Mouse (Mus musculus): ENCODE measurements at regions not wholly inside any gene's neighbourhood (a gene's known extent, or its start where the extent isn't known, plus 50 kb on each side); places are given as distances from the start of the nearest gene placed in this dataset.

DNA sequence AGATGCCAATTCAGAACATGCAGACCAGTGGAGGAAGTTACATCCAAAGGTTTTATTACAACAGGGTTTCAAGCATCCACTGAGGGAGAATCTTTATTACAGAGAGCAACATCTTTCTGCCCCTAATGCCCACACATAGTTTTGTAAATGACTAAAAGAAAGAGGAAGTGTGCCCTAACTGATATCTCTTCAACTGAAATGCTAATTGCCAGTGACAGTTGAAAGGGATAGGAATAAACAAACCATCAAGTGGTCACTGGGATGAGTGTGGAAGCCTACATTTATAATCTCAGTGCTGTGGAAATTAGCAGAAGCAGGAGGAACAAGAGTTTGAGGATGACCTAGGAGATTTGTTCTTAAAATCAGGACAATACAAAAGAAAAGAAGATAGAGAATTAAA, 1142.5 kb downstream of the Poteg start:
- H3K27me3 ChIP-seq (replicated peaks): no peaks in the 10 kb centered on the region
- in situ Hi-C loops (cut with MboI; ENCODE audit: low pct_ligation_motif_present, low pct_unique_long_range_greater_than_20kb, low sequenced_read_pairs): no loop called here
- no peak overlapping the region for H3K4me2 ChIP-seq (ENCODE audit: insufficient read depth, low read depth, poor library complexity, severe bottlenecking)
- peaks cover 45% of the 10 kb centered on the region for H3K9me3 ChIP-seq (replicated peaks; ENCODE audit: low read length)
- dilution Hi-C loops (cut with MboI; ENCODE audit: extremely low pct_ligation_motif_present, extremely low pct_unique_long_range_greater_than_20kb, low sequenced_read_pairs): no loop called here
- H3K36me3 ChIP-seq (replicated peaks in 1 of 2; ENCODE audit: control insufficient read depth in 1 of 2, insufficient read depth in 1 of 2, low read length in 1 of 2): no peaks in the 10 kb centered on the region
- H3K4me1 ChIP-seq (ENCODE audit: control insufficient read depth in 1 of 2, insufficient read depth in 2 of 2): no peaks in the 10 kb centered on the region
- no peak overlapping the region for H3K9ac ChIP-seq (ENCODE audit: insufficient read depth, low read depth)
- no peak overlapping the region for H3K27ac ChIP-seq (ENCODE audit: insufficient read depth, low read depth)
- no peak overlapping the region for H3K4me3 ChIP-seq (replicated peaks in 1 of 3; ENCODE audit: low read depth in 2 of 3, low read length in 2 of 3, poor library complexity in 1 of 3)
- TF ChIP-seq BHLHE40 (IDR thresholded peaks at IDR 0.05; ENCODE audit: low read depth, low read length) (no peak), IRF4 (IDR thresholded peaks at IDR 0.05; ENCODE audit: low read depth, low read length) (no peak), NELFE (IDR thresholded peaks at IDR 0.05; ENCODE audit: low read depth, low read length) (no peak), NRF1 (IDR thresholded peaks at IDR 0.05; ENCODE audit: low read depth, low read length) (no peak), PAX5 (IDR thresholded peaks at IDR 0.05; ENCODE audit: low read length) (no peak), POLR2A (IDR thresholded peaks at IDR 0.05; ENCODE audit: low read depth, low read length) (no peak), HCFC1 (IDR thresholded peaks at IDR 0.05; ENCODE audit: low read depth, low read length) (no peak), MEF2A (IDR thresholded peaks at IDR 0.05; ENCODE audit: borderline replicate concordance, low read depth, low read length) (no peak), ETS1 (conservative IDR thresholded peaks at IDR 0.05; ENCODE audit: low read depth, low read length) (no peak)
- H3K79me2 ChIP-seq (replicated peaks; ENCODE audit: control insufficient read depth, extremely low read depth, insufficient read depth, poor library complexity, severe bottlenecking): no peaks in the 10 kb centered on the region
- DNase-seq (ENCODE audit: extremely low read depth): no peak

GRCm38 (mm10) chr8:28593238-28593637, 1145.8 kb downstream of the Poteg start:
- H3K9ac ChIP-seq (ENCODE audit: insufficient read depth, low read depth): no peak overlapping the region
- H3K36me3 ChIP-seq (replicated peaks in 1 of 2; ENCODE audit: control insufficient read depth in 1 of 2, insufficient read depth in 1 of 2, low read length in 1 of 2): no peaks in the 10 kb centered on the region
- H3K9me3 ChIP-seq (replicated peaks; ENCODE audit: low read length): peaks cover 52% of the 10 kb centered on the region
- H3K27me3 ChIP-seq (replicated peaks): no peaks in the 10 kb centered on the region
- H3K27ac ChIP-seq (ENCODE audit: insufficient read depth, low read depth): no peak overlapping the region
- no peaks in the 10 kb centered on the region for H3K4me1 ChIP-seq (ENCODE audit: control insufficient read depth in 1 of 2, insufficient read depth in 2 of 2)
- H3K4me2 ChIP-seq (ENCODE audit: insufficient read depth, low read depth, poor library complexity, severe bottlenecking): no peak overlapping the region
- in situ Hi-C loops (cut with MboI; ENCODE audit: low pct_ligation_motif_present, low pct_unique_long_range_greater_than_20kb, low sequenced_read_pairs) (no loop called here), dilution Hi-C loops (cut with MboI; ENCODE audit: extremely low pct_ligation_motif_present, extremely low pct_unique_long_range_greater_than_20kb, low sequenced_read_pairs) (no loop called here)
- no peak overlapping the region for H3K4me3 ChIP-seq (replicated peaks in 1 of 3; ENCODE audit: low read depth in 2 of 3, low read length in 2 of 3, poor library complexity in 1 of 3)
- TF ChIP-seq ELF1 (IDR thresholded peaks at IDR 0.05; ENCODE audit: low read depth, low read length) (no peak), SIN3A (IDR thresholded peaks at IDR 0.05; ENCODE audit: low read length) (no peak), PAX5 (IDR thresholded peaks at IDR 0.05; ENCODE audit: low read length) (no peak), USF2 (conservative IDR thresholded peaks at IDR 0.05; ENCODE audit: low read depth, low read length) (no peak)
- no peaks in the 10 kb centered on the region for H3K79me2 ChIP-seq (replicated peaks; ENCODE audit: control insufficient read depth, extremely low read depth, insufficient read depth, poor library complexity, severe bottlenecking)
- DNase-seq (ENCODE audit: extremely low read depth): no peak

GRCm38 (mm10) chr8:28594191-28594590, 1146.7 kb downstream of the Poteg start:
- Histone ChIP-seq H3K4me2 (ENCODE audit: insufficient read depth, low read depth, poor library complexity, severe bottlenecking) (no peak overlapping the region), H3K9me3 (replicated peaks; ENCODE audit: low read length) (peaks cover 57% of the 10 kb centered on the region), H3K36me3 (replicated peaks in 1 of 2; ENCODE audit: control insufficient read depth in 1 of 2, insufficient read depth in 1 of 2, low read length in 1 of 2) (no peaks in the 10 kb centered on the region), H3K27me3 (replicated peaks) (no peaks in the 10 kb centered on the region), H3K9ac (ENCODE audit: insufficient read depth, low read depth) (no peak overlapping the region), H3K4me3 (replicated peaks in 1 of 3; ENCODE audit: low read depth in 2 of 3, low read length in 2 of 3, poor library complexity in 1 of 3) (no peak overlapping the region), H3K79me2 (replicated peaks; ENCODE audit: control insufficient read depth, extremely low read depth, insufficient read depth, poor library complexity, severe bottlenecking) (no peaks in the 10 kb centered on the region), H3K4me1 (ENCODE audit: control insufficient read depth in 1 of 2, insufficient read depth in 2 of 2) (no peaks in the 10 kb centered on the region), H3K27ac (ENCODE audit: insufficient read depth, low read depth) (no peak overlapping the region)
- no peak for TF ChIP-seq USF1 (IDR thresholded peaks at IDR 0.05; ENCODE audit: low read depth, low read length)
- no peak for TF ChIP-seq HCFC1 (IDR thresholded peaks at IDR 0.05; ENCODE audit: low read depth, low read length)
- TF ChIP-seq RAD21 (IDR thresholded peaks at IDR 0.05; ENCODE audit: low read depth, low read length): no peak
- TF ChIP-seq EP300 (IDR thresholded peaks at IDR 0.05; ENCODE audit: low read length): no peak
- no peak for TF ChIP-seq TBP (conservative IDR thresholded peaks at IDR 0.05; ENCODE audit: low read depth, low read length)
- in situ Hi-C loops (cut with MboI; ENCODE audit: low pct_ligation_motif_present, low pct_unique_long_range_greater_than_20kb, low sequenced_read_pairs) (no loop called here), dilution Hi-C loops (cut with MboI; ENCODE audit: extremely low pct_ligation_motif_present, extremely low pct_unique_long_range_greater_than_20kb, low sequenced_read_pairs) (no loop called here)
- DNase-seq (ENCODE audit: extremely low read depth): no peak
